Mouse (Mus musculus): Measurements from ENCODE around the gene Olfr373.
"Not testable (repeated sequence)": the region's sequence is repeated elsewhere in the genome, so short reads cannot be mapped to it uniquely, and the experiment has no call there.

Olfr373 gene

GRCm38 (mm10) chr8:72082877-72083276 lies at the start of gene Olfr373:
TSS of gene Olfr373 (plus strand) at chr8:72083177.
- DNase-seq (ENCODE audit: low spot score in 2 of 2) = not testable (repeated sequence)

DNA sequence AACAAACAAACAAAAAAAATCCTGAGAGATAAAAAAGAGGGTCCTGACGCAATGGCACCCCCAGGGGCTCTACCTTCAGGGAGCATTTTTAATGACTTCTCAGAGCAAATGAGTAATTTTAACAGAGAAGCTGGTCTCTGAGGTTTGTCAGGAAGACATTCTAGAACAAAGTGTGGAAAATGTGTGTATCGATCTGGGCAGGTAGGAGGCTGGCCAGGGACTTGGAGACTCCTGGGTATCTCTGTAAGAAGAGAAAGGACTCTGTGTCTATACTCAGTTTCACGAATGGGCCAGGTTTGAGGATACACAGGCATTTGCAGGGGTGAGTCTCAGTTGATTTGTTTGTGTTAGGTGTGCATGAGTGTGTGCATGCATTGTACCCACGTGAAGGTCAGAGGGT lies 42.1 kb upstream of the Olfr373 start, which contains the start of gene Olfr372:
Gene Olfr372 (plus strand): TSS at position 301 of the 400 bp plus-strand sequence.
- DNase-seq (ENCODE audit: low spot score in 2 of 2) = not testable (repeated sequence)

- DNase-seq (ENCODE audit: low spot score in 2 of 2) = no peak
Measured at GRCm38 (mm10) chr8:72042493-72042892, 40.5 kb upstream of the Olfr373 start.

DNA sequence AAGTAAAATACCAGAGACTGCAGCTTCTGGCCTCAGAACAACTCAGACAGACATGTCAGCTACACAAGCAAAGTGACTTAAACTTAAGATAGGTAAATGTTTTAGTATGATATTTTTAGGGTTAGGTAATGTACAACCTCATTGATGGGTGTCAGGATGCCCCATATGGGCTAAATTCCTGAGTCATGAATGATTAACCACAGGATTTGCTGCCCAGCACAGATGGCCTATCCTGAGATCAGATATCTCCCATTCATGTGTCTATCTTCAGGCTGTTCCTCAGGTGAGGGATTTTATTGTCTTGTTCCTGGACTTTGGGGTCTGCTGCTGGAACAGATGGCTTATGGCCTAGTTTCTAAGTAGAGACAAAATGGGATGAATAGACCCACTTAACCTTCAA lies 28.3 kb upstream of the Olfr373 start:
- DNase-seq (ENCODE audit: low spot score in 2 of 2) = not testable (repeated sequence)

GRCm38 (mm10) chr8:72057643-72058042 lies 25.3 kb upstream of the Olfr373 start:
- not testable (repeated sequence) for DNase-seq (ENCODE audit: low spot score in 2 of 2)

- not testable (repeated sequence) for DNase-seq (ENCODE audit: low spot score in 2 of 2)
Measured at GRCm38 (mm10) chr8:72066819-72067399, 16.1 kb upstream of the Olfr373 start.

DNA sequence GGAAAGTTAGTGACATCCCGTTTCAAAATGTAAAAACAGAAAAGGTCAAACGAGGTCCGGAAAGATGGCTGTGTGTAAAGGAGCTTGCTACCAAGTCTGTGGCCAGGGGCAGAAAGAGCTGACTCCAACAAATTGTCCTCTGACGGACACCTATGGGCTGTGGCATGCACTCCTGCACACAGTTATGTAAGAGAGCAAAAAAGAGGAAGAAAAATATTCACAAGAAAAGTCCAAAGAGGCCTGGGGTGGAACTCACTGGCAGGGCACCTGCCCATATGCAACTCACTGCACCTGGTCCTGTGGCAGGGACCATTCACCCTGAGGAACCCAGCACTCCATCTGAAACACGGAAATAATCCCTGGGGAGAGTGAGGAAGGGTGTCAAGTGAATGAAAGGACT lies 1.8 kb downstream of the Olfr373 start:
- no peak for DNase-seq (ENCODE audit: low spot score in 2 of 2)

DNA sequence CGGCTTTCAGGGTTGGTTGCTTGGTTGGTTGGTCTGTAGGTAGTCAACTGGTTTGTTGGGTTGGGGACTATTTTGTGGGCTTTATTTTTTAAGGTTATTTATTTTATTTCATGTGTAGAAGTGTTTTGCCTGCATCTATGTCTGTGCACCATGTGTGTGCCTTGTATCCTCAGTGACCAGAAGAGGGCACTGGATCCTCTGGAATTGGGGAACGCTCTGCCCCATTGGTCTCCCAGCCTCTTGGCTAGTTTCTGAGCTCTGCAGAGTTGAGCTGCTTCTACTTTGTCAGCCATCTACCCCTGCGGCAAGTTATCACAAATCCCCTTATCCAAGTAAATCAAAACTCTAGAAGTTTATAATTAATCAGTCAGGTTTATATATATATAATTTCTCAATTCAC lies 4.6 kb downstream of the Olfr373 start:
- not testable (repeated sequence) for DNase-seq (ENCODE audit: low spot score in 2 of 2)

- not testable (repeated sequence) for DNase-seq (ENCODE audit: low spot score in 2 of 2)
Measured at GRCm38 (mm10) chr8:72096721-72097120, 13.7 kb downstream of the Olfr373 start.

DNA sequence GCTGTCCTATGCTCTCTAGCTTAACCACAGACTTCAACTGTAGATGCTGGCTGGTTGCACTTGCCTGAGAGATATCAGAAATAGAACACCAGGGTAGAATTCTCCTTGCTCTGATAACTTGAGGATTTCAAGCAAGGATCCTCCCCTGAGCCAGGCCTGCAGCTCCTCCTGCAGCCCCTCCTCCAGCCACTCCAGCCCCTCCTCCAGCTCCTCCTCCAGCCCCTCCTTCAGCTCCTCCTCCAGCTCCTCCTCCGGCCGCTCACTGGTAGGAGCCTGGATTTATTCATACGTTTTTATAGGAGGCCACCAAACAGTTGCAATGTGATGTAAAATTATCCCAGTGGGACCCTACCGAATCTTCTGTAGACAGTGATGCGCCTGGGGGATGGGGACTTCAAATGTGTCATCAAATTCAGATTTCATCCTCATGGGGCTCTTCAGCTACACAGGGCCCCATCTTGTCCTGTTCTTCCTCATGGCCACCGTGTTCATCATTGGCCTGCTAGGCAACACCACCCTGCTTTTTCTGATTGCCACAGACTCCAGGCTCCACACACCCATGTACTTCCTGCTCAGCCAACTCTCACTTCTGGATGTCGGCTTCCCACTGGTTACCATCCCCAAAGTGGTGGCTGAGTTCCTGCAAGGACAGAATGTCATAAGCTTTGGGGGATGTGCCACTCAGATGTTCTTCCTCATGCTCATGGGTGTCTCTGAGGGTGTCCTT lies 16.6 kb downstream of the Olfr373 start:
- peak; percentile 4 to 39 for DNase-seq (ENCODE audit: low spot score in 2 of 2)

GRCm38 (mm10) chr8:72105165-72105564 lies 22.2 kb downstream of the Olfr373 start:
- DNase-seq (ENCODE audit: low spot score in 2 of 2) = no peak

DNA sequence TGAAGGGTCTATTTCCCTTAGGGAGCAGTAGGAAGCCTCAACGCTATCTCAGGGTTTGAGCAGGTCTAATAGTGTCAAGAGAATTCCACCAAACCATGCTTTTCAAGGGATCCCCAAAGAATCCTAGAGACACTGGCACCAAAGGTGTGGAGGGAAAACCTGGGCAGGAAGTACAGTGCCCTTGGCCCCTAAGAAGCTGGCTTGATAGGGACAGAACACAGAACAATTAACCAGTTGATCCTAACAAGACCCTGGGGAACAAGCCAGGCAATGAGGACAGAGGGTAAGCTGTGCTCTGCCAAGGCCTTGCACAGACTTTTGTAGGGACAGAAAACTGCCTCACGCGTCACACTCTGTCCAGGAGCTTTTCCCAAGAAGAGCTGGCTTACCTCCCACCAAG lies 23.8 kb downstream of the Olfr373 start, which contains the start of gene Olfr374:
Gene Olfr374 (plus strand): TSS at position 301 of the 400 bp plus-strand sequence.
- no peak for DNase-seq (ENCODE audit: low spot score in 2 of 2)

DNA sequence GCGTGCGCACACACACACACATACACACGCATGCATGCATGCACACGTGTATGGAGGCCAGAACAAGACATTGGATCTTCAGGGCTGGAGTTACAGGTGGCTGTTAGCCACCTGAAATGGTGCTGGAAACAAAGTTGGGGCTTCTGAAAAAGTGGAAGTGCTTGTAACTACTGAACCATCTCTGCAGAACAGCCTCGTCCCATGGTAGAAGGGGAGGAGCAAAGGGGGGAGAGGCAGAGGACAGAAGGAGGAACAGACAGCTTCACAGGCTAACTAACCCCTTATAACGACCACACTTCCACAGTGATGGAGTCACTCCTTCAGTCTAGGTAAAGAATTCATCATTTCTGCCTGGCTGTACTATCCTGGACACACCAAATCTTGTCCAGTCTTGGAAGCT lies 27.9 kb downstream of the Olfr373 start:
- DNase-seq (ENCODE audit: low spot score in 2 of 2) = no peak

DNA sequence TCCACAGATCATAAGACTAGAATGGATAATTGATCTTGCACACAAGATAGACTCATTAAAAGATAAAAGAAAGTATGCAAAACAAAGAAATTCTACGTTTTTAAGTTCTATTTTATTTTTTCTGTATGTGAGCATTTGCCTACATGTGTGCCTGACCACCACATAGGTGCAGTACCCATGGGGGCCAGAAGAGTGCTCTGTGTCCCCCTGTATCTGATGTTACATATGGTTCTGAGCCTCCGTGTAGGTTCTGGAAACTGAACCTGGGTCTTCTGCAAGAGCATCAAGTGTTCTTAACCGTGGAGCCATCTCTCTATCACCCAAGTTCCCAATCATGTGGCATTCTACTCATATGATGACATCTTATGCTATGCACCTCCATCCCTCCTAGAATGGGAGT lies 29.5 kb downstream of the Olfr373 start:
- DNase-seq (ENCODE audit: low spot score in 2 of 2) = no peak

GRCm38 (mm10) chr8:72115202-72115601 lies 32.2 kb downstream of the Olfr373 start:
- DNase-seq (ENCODE audit: low spot score in 2 of 2) = no peak

GRCm38 (mm10) chr8:72118616-72119015 lies 35.6 kb downstream of the Olfr373 start:
- no peak for DNase-seq (ENCODE audit: low spot score in 2 of 2)

GRCm38 (mm10) chr8:72121486-72121885 lies 38.5 kb downstream of the Olfr373 start:
- not testable (repeated sequence) for DNase-seq (ENCODE audit: low spot score in 2 of 2)

DNA sequence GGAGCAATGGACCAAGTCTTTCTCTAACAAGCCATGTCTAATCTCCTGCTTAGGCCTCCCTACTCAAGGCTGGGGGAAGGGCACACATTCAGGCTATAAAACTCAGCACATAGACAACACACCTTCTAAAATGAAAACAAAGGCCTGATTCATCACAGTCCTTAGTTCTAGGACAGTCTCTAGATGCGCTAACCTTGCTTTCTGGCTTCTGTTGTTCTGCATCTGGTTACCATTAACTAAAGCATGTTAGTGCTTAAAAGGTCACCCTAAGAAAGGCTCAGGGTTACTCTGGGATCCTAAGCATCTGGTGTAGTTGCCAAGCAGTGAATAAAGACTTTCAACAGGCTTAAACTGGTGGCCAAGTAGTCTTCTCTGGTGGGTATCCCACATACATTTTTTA lies 39.0 kb downstream of the Olfr373 start:
- DNase-seq (ENCODE audit: low spot score in 2 of 2) = no peak

DNA sequence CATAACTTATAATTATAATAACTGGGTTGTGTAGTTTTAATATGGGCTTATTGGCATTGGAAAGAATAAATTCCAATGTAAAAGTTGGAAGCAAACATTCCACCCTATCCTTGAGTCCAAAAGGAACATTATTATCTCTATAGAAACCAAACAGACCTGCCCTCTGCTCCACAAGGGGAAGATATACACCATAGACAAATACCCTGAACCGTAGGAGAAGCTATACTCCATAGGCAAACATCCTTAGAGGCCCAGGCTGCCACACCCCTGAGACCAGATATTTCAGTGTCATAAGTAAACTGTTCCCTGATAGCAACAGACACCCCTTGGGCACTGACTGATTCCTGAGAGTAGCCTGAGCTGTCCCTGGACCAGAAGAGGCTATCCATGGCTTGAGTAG lies 44.9 kb downstream of the Olfr373 start:
- DNase-seq (ENCODE audit: low spot score in 2 of 2) = no peak

DNA sequence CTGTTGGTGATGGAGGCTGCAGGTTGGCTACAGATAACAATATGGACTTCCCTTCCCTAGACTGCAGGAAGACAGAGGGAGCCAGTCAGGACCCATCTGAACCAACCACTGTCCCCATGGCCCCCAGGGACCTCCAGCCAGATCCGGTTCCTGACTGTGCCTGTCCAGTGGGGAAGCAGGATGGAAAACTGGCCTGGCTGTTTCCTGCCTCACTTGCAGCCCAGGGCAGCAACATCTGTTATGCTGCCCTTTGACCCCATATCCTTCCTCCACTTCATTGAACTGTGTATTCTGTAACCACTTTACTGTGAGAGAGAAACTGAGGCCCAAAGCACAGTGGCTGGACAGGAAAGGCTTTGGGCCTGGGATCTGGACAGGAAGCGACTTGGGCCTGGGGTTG lies 48.3 kb downstream of the Olfr373 start:
- DNase-seq (ENCODE audit: low spot score in 2 of 2) = no peak

- no peak for DNase-seq (ENCODE audit: low spot score in 2 of 2)
Measured at GRCm38 (mm10) chr8:72131901-72132300, 48.9 kb downstream of the Olfr373 start.

DNA sequence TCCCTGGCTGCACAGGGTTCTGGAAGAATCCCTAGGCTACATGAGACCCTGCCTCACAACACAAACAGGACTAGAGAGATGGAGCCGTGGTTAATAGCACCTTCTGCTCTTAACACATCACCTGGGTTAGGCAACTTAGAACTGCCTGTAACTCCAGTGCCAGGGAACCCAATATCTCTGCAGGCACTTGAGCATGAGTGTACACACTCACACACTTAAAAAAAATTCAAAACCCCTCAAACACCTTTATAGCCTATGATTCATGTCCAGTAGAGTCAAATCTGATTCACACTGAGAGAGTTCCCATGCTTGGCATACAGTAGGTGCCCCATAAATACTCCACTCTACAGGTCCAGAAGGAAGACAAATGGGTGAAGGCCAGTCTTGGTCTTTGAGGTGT lies 49.4 kb downstream of the Olfr373 start:
- DNase-seq (ENCODE audit: low spot score in 2 of 2) = no peak

DNA sequence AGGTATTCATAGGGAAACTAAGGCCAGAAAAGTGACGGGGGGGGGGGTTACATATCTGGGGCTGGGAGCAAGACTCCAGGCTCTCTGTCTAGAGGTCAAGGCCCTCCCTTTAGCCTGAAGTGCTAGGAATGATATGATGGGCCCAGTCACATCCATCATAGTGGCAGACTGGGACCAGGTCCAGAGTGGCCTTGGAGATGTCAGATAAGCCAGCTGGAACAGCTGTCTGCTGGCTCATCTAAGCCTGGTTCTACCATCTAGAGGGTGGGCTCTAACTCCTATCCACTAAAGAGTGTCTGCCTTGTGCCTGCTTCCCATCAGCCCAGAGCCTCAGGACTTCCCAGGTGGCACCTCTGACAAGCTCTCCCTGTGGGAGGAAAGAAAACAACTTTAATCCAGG lies 49.9 kb downstream of the Olfr373 start:
- no peak for DNase-seq (ENCODE audit: low spot score in 2 of 2)
